Mouse (Mus musculus) granulocyte monocyte progenitor cell, adult 5-6 weeks (primary cell): ENCODE results near the gene Dvl2. TPM values are rescaled to one million over a fixed set of nuclear protein-coding genes. Genes with fewer than 3 reads are reported as not detected.
"Not testable (repeated sequence)": the region's sequence is repeated elsewhere in the genome, so short reads cannot be mapped to it uniquely, and the experiment has no call there.

Experiments
- ATAC-seq: replicated peaks from 2 replicates; pipeline ENCODE4 v1.8.0; 2016; ENCODE audit warnings: mild to moderate bottlenecking, moderate TSS enrichment, inconsistent platforms; ENCODE audit not compliant: poor library complexity, severe bottlenecking
- total RNA-seq, 2 experiments: library from RNA; stranded (forward) in 1 of 2; stranded (reverse) in 1 of 2; fragments of 200-712, 200-1000 nt in 1 of 2; fragments of >200 nt in 1 of 2; fragmentation: Nextera tagmentation in 1 of 2; gene quantifications; 2 replicates each; pipeline ENCODE4 v1.2.3; 2014 to 2017

Gene Dvl2
- total RNA-seq (2014; fragmentation: Nextera tagmentation) (4.6 and 24.5 TPM in 2 replicates), total RNA-seq (2017) (16.1 and 18.0 TPM in 2 replicates)

GRCm38 (mm10) chr11:70000396-70000898 is at the start of gene Dvl2:
Gene Dvl2, plus strand, starts transcription at chr11:70000595.
- ATAC-seq = peak; percentile 54

DNA sequence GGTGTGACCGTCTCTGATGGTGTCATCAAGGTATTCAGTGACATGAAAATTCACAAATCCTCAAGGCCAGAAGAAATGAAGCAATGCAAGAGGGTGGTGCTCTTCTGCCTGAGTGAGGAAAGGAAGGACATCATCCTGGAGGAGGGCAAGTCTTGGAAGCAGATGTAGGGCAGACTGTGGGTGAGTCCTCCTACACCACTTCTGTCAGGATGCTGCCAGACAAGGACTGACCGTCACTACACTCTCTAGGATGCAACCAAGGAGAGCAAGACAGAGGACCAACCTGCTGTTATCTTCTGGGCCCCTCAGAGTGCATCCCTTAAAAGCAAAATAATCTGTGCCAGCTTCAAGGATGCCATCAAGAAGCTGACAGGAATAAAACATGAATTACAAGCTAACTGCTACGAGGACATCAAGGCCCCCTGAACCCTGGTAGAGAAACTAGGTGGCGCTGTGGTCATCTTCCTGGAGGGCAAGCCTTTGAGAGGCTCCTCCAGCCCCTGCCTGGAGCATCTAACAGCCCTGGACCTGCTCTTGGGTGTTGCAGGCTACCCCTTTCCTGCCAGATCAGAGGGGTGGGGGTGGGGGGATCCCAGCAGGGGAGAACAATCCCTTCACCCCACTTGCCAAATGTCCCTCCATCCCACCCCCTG is 49.5 kb upstream of the Dvl2 start:
- ATAC-seq = no peak

GRCm38 (mm10) chr11:69952274-69952673 is 48.1 kb upstream of the Dvl2 start:
- no peak for ATAC-seq

DNA sequence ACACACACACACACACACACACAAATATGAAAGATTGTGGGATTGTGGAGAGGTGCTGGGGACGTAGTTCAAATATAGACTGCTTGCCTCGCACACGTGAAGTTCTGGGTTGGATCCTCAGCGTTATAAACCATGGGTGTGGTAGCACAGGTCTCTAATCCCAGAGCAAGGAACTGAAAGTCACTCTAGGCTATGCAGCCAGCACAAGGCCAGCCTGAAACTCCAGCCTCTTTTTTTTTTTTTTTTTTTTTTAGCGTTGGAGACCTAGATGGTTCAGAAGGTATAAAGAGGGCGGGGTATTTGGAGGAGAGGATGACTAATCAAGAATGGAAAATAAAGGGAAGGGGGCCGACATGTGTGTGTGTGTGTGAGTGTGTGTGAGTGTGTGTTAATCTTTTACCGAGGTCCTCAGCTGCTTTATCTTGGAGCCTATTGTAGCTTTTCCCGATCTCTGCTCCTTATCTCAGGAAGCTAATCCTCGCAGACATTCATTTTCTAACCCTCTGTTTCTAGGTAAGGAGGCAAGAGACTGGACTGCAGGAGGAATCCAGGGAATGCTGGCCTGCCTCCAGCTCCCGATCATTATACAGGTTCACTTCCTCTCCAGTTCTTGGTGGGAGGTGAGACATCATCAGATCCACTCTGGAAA is 47.0 kb upstream of the Dvl2 start:
- ATAC-seq = no peak; the same call in 1 of the 2 replicates

DNA sequence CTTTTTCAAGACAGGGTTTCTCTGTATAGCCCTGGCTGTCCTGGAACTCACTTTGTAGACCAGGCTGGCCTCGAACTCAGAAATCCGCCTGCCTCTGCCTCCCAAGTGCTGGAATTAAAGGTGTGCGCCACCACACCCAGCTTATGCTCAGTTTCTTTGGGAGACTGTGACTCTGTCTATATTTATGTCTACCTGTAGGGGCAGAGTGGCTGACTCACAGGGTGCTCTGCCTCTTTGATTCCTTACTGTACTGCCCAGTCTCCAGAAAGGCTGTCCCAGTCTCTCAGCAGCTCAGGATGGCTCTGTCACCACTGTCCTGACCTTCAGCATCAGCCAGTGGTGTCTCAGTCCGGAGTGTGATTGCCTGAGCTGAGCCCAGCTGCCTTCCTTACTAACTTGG is 44.8 kb upstream of the Dvl2 start:
- ATAC-seq = not testable (repeated sequence)

DNA sequence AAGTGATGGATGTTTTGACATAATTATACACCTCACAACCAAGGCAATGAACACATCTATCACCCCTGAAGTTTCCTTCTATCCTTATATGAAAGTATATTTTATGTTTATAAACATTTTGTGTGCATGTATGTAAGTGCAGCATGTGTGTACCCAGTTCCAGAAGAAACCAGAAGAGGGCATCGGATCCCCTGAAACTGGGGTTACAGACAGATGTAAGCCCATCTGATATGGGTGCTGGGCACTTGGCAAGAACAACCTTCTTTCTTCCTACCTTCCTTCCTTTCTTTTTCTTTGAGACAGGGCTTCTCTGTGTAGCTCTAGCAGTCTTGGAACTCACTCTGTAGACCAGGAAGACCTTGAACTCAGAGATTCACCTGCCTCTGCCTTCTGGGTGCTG is 44.2 kb upstream of the Dvl2 start:
- ATAC-seq = no peak

GRCm38 (mm10) chr11:69960616-69961015 is 39.8 kb upstream of the Dvl2 start:
- 0 out of 2 replicates have a peak, but pooled peaks have one; percentile 27 for ATAC-seq

DNA sequence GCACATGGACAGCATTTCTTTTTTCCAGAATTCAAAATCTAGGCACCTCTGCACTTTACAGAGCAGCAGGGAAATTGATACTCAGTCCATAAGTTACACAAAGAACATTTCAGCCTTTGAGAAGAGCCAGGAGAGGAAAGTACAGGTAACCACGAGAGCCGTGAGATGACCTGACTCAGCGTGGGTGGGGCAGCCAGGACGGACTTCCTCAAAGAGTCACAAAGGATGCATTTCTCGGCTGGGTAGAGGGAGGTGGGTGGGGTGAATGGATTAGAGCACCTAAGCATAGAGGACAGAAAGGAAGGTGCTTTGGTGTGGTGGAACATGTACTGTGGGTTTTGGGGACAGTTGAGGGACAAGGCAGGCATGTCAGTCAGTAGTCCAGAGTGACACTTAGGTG is 38.6 kb upstream of the Dvl2 start:
- ATAC-seq = peak; percentile 42

DNA sequence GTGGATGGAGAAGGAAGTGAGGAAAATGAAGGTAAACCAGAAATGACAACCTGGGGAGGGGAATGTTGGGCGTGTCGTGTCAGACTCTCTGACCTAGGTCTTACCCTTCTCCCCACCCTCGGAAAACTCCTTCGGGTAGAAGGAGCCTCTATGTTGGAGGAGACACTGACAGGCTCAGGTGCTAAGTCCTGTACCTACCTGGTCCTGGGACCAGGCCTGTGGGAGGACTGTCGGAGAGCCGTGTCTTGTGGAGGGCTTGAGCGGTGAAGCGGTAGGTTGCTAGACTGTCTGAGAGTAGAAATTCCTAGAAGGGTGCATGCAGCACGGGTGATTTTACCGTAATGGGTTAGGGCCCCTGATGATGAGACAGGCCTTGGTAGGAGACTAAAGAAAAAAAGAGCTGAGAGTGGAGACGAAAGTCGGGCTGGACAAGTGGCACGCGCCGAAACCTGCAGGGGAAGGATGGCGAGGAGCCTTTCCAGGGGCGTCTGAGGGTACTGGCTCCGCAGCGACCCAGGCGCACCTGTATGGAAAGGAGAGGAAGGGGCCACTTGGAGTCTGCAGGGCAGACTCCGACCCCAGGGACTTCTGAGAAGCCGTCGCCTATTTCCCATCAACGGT is 35.6 kb upstream of the Dvl2 start, which contains the start of gene Cldn7:
Gene Cldn7 (plus strand): TSS at position 130 of the 621 bp plus-strand sequence.
- ATAC-seq = no peak

DNA sequence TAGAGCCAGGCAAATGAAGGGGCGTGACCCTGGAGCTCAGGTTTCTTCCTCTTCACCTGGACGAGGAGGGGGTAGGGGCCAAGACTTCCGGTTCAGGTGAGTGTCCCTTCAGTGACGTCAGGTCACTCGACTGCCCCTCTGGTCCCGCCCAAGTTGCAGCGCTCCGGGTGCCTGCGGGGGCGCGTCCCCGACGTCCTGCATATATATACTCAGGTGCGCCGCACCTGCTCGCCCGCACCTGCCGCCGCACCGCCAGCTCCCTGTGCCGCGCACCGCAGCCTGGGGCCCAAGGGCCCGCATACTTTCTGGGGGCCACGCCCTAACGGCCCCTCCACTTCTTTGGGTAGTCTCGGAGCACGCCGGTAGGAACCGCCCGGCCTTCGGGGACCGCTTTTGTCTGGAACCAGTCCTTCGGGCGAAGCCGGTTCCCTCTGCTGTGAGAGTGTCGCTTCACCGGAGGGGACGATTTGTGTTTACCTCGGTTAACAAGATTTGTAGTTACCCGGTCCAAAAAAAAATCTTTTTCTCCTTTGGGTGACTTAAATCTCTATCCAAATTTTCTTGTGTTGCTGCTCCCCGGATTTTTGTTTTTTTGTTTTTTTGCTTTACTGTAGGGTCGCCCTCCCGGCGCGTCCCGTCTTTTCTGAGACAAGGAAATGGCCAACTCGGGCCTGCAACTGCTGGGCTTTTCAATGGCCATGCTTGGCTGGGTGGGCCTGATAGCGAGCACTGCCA is 35.0 kb upstream of the Dvl2 start:
- no peak for ATAC-seq

DNA sequence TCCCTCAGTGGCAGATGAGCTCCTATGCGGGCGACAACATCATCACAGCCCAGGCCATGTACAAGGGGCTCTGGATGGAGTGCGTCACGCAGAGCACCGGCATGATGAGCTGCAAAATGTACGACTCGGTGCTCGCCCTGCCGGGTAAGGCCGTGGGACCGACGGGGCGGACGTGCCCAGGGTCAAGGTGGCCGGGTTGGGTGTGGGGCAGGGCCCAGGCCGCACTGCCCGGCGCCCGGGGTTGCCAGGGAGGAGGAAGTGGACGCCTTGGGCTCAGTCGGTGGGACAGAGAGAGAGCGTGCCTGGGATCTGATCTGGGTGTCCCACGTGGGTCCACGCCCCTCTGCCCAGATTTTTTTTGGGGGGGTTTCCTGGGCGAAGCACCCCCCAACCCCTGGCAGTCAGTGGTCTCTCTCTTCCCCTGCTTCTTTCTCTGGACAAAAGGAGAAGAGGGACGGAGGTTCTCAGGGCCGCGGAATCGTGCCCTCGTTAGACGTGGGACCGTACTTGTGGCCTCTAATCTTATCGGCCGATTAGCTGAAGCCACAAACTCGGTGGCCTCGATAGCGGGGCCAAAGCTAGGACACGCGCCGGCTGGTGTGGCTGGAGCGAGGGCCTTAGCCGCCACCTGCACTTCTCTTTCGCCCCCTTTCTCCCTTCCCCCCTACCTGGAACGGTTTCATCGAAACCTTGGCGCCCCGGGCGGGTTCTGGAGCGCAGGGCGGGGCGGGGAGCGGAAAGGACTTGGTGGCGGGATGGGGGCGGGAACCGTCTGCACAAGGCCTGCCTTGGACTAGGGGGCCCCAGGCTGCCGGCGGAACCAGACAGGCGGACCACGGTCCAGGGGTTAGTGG is 34.2 kb upstream of the Dvl2 start:
- peak; percentile 66 for ATAC-seq

- ATAC-seq = no peak
Observed at GRCm38 (mm10) chr11:69966860-69967517, 33.4 kb upstream of the Dvl2 start.

GRCm38 (mm10) chr11:69968793-69969192 is 31.6 kb upstream of the Dvl2 start:
- no peak for ATAC-seq

DNA sequence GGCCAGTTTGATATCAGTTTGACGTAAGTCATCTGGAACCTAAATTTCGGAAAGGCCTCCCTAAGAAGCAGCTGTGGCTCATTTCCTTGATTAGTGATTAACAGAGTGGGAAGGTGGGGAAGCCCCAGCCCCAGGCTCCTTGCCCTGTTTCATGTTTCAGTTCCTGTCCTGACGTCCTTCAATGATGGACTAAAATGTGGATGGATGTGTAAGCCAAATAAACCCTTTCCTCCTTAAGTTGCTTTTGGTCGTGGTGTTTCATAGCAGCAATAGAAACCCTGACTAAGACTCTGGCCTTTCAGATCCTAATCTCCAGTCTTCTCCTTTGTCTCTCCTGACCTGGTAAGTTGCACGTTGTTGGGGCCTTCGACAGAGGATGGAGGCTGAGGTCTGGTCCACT is 30.2 kb upstream of the Dvl2 start:
- ATAC-seq = no peak

DNA sequence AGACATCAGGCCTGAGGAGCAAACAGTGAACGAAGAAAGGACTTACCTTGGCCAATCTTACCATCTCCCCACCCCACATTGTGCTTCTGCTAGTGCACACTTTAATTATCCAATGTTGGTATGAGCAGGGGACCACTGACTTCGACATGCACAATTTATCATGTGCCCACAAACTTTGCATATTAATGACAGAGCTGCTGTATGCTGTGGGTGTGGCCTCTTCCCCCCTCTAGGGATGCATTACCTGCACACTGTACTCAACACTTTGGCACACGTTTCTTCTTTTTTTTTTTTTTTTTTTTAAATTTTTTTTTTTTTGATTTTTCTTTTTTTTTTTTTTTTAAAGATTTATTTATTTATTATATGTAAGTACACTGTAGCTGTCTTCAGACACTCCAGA is 29.6 kb upstream of the Dvl2 start:
- ATAC-seq = no peak

DNA sequence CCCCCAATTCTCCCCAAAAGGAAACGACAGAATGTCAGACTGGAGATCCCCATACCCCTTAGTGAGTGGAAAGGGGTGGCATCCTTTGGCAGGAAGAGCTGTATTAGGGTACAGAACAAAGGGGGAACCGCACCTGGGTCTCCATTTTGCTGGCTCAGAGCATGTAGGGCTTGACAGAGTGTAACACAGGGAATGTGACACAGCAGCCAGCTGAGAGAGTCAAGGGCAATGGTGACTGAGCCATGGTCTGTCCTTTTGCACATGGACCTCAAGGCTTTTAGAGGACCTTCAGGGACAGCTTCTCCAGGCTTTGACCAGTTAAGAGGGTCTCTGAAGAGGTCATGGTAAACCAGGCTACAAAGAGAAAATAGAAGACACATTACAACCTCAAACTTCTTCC is 25.5 kb upstream of the Dvl2 start:
- ATAC-seq = no peak

GRCm38 (mm10) chr11:69976271-69976670 is 24.1 kb upstream of the Dvl2 start:
- no peak for ATAC-seq

GRCm38 (mm10) chr11:69979827-69980195 is 20.6 kb upstream of the Dvl2 start:
- no peak for ATAC-seq
